Mouse (Mus musculus) hindbrain, embryonic 12.5 days (tissue): ENCODE results near the gene Ubash3b. TPM values are rescaled to one million over a fixed set of nuclear protein-coding genes. Genes with fewer than 3 reads are reported as not detected.

Experiments
- polyA plus RNA-seq: library from polyadenylated mRNA; unstranded; fragments of >200 nt; fragmentation: Nextera tagmentation; extraction: Ambion mirVana; gene quantifications from 2 replicates; pipeline ENCODE4 v1.2.1, GENCODE M21; 2016

Ubash3b gene
- polyA plus RNA-seq, 1 experiment from 2014 or later, result 14.6 TPM

Other genes with a start within 250 kb of the Ubash3b start
- 2.0 and 3.1 TPM in 2 replicates for gene Jhy, start 197.6 kb downstream of the Ubash3b start, polyA plus RNA-seq
- gene Crtam, start 157.1 kb downstream of the Ubash3b start, polyA plus RNA-seq, result 0.18 and 0.30 TPM in 2 replicates